Mouse (Mus musculus) olfactory bulb, adult 2 months (tissue): ENCODE results near the gene Intu.

Source experiments
- CTCF ChIP-seq: fragments of 200-500 bp; IDR thresholded peaks from 2 replicates; pipeline ENCODE4 v1.5.1; 2012; ENCODE audit warnings: low read depth, mild to moderate bottlenecking, low read length, moderate library complexity; ENCODE audit not compliant: insufficient read depth
- POLR2A ChIP-seq: fragments of 200-500 bp; IDR thresholded peaks from 2 replicates; pipeline ENCODE4 v1.6.1; 2012; ENCODE audit warnings: mild to moderate bottlenecking, low read depth, low read length, moderate library complexity; ENCODE audit not compliant: insufficient read depth

GRCm38 (mm10) chr3:40532256-40532655 lies 1.2 kb downstream of the Intu start:
- TF ChIP-seq POLR2A (no peak), CTCF (no peak)
